Mouse (Mus musculus) intestine, postnatal 0 days (tissue): ENCODE data around the gene Mid1. TPM values are rescaled to one million over a fixed set of nuclear protein-coding genes. Genes with fewer than 3 reads are reported as not detected.
A peak's percentile ranks its signal among the peaks of the same experiment; 100 is the strongest.

ENCODE experiments used
- ATAC-seq: fragments of 200-750 bp; cut with Nextera tagmentation; 2 replicates; pipeline ENCODE4 v1.8.0; 2017; ENCODE audit warnings: mild to moderate bottlenecking, moderate TSS enrichment, moderate library complexity
- H3K27ac ChIP-seq: fragments of 300-500 bp; sonication (generic); 2 replicates; pipeline ENCODE4 v1.5.1; 2014; ENCODE audit warnings: mild to moderate bottlenecking, low read depth, low read length, moderate library complexity
- H3K27me3 ChIP-seq: fragments of 300-500 bp; sonication (generic); replicated peaks from 2 replicates; pipeline ENCODE4 v1.6.1; 2014; ENCODE audit warnings: low read length, mixed read lengths; ENCODE audit not compliant: control insufficient read depth, insufficient read depth
- H3K36me3 ChIP-seq: fragments of 300-500 bp; sonication (generic); 2 replicates; pipeline ENCODE4 v1.6.1; 2014; ENCODE audit warnings: mild to moderate bottlenecking, moderate library complexity; ENCODE audit not compliant: control insufficient read depth, insufficient read depth
- H3K4me1 ChIP-seq: fragments of 300-500 bp; sonication (generic); replicated peaks from 2 replicates; pipeline ENCODE4 v1.6.1; 2014; ENCODE audit warnings: antibody characterized with exemption, low read length, mixed read lengths; ENCODE audit not compliant: control insufficient read depth, insufficient read depth
- H3K4me2 ChIP-seq: fragments of 300-500 bp; sonication (generic); replicated peaks from 2 replicates; pipeline ENCODE4 v1.6.1; 2014; ENCODE audit warnings: low read depth, mild to moderate bottlenecking, moderate library complexity
- H3K4me3 ChIP-seq: fragments of 300-500 bp; sonication (generic); 2 replicates; pipeline ENCODE4 v1.5.1; 2014; ENCODE audit warnings: low read depth, low read length
- H3K9ac ChIP-seq: fragments of 300-500 bp; sonication (generic); 2 replicates; pipeline ENCODE4 v1.6.1; 2014; ENCODE audit warnings: mild to moderate bottlenecking, low read depth, low read length
- H3K9me3 ChIP-seq: fragments of 300-500 bp; sonication (generic); 2 replicates; pipeline ENCODE4 v1.6.1; 2016; ENCODE audit warnings: mixed run types; ENCODE audit not compliant: control insufficient read depth
- CTCF ChIP-seq: sonication (generic); IDR thresholded peaks from 2 replicates; pipeline ENCODE4 v1.5.1; 2016; ENCODE audit warnings: low read depth, mild to moderate bottlenecking, control low read depth, antibody characterized with exemption, moderate library complexity
- WGBS: fragments of 180-500 bp; shearing (Covaris S2); extraction: QIAGEN DNeasy Blood & Tissue Kit; methylation state at CpG from one replicate; pipeline ENCODE4 v1.1.7; 2014; 5-methylcytosine and 5-hydroxymethylcytosine counted together
- polyA plus RNA-seq: library from polyadenylated mRNA; unstranded; fragments of >200 nt; fragmentation: Nextera tagmentation; extraction: Ambion mirVana; gene quantifications from 2 replicates; pipeline ENCODE4 v1.2.1, GENCODE M21; 2015

Mid1 gene
- polyA plus RNA-seq, 1 experiment from 2014 or later = 1.7 TPM

DNA sequence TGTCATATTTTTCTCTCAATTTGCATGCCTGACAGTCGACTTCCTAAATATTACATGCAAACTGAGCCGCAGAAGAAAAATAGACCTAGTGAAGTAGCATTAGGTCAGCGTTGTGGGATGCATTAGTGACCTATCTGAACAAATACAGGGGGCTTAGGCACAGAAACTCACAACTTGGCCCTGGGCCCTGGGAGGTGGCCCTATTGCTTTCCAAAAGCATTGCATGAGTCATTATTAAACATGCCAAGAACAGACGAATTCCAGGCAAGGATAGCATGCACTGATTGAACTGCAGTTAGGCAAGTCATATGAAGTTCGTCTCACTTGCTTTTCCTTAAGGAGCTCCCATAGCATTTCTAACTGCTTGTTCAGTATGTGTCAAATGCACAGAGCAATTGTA, 183.2 kb downstream of the Mid1 start:
- H3K4me3 ChIP-seq = no peak overlapping the region
- no peaks in the 10 kb centered on the region; the same call in 1 of the 2 replicates for H3K27me3 ChIP-seq
- H3K27ac ChIP-seq = no peak overlapping the region
- no peak for TF ChIP-seq CTCF
- no peaks in the 10 kb centered on the region for H3K4me1 ChIP-seq
- no peaks in the 10 kb centered on the region for H3K9me3 ChIP-seq
- no peak overlapping the region for H3K4me2 ChIP-seq
- WGBS = 63% methylated on average over 5 of the region's 5 CpGs
- no peaks in the 10 kb centered on the region for H3K36me3 ChIP-seq
- H3K9ac ChIP-seq = no peak overlapping the region
- ATAC-seq = no peak

DNA sequence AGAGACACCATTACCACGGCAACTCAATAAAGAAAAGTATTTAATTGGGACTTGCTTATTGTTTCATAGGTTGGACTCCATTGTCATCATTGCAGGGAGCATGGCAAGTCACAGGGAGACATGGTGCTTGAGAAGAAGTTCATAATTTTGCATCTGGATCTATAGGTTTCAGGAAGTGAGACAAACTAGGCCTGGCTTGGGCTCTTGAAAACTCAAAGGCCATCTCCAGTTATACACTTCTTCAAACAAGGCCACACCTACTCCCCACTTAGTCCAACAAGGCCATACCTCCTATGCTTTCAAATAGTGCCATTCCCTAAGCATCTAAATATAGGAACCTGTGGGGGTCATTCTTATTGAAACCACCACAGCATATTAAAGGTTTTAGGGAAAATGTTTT, 189.5 kb downstream of the Mid1 start:
- no peak for TF ChIP-seq CTCF
- no peaks in the 10 kb centered on the region for H3K9me3 ChIP-seq
- ATAC-seq = no peak
- no peak overlapping the region for H3K9ac ChIP-seq
- WGBS = 97% methylated on average over 1 of the region's 1 CpGs
- H3K4me3 ChIP-seq = no peak overlapping the region
- H3K4me1 ChIP-seq = no peaks in the 10 kb centered on the region
- no peaks in the 10 kb centered on the region for H3K27me3 ChIP-seq
- H3K4me2 ChIP-seq = no peak overlapping the region
- H3K27ac ChIP-seq = no peak overlapping the region
- no peaks in the 10 kb centered on the region for H3K36me3 ChIP-seq

DNA sequence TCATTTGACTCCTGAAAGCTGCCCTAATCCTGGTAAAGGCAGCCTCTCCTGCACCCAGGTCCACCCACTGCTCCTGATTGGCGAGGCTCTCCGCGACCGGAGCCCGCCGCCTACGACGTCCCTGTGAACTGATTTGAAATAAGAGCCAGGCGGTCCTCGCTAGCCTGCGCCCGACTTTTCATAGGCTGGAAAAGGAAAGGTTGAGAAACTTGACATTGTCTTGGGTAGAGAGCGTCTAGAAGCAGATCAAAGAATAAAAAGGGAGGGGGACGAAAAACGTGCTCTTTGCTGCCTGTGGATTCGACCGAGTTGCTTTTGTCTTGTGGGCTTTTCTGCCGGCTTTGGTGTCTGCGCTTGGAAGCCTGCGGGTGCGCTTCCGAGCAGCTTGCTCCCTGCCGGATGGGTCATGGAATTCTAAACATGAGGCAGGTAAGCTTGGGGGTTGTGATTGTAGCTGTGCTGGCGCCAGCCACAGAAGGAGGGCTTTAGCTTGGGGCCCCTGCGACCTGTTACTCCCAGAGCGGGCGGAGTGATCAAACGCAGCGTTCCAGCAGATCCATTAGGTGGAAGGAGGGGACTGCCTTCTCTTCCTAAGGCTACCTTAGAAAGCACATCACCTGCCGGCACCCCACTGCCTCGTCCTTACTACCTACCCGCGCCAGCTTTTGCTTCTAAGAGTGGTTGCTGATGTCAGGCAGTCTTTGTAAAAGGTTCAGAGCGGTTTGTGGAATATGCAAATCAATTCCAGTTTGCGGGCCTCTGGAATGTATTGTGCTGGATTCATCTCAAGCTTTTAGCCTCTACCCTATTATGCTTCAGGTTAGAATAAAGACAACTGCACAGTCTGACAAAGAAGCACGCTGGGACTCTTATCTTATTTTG, 194.7 kb downstream of the Mid1 start:
- peak overlapping the region; percentile 60 for H3K27ac ChIP-seq
- H3K36me3 ChIP-seq = no peaks in the 10 kb centered on the region
- TF ChIP-seq CTCF = peak; percentile 28; the same call in 1 of the 2 replicates
- peak overlapping the region; percentile 73 for H3K4me2 ChIP-seq
- WGBS = 15% methylated on average over 36 of the region's 36 CpGs
- peak; percentile 83 for ATAC-seq
- H3K27me3 ChIP-seq = no peaks in the 10 kb centered on the region
- no peaks in the 10 kb centered on the region for H3K4me1 ChIP-seq
- peak overlapping the region; percentile 42 for H3K9ac ChIP-seq
- peak overlapping the region; percentile 52 for H3K4me3 ChIP-seq
- H3K9me3 ChIP-seq = no peaks in the 10 kb centered on the region

DNA sequence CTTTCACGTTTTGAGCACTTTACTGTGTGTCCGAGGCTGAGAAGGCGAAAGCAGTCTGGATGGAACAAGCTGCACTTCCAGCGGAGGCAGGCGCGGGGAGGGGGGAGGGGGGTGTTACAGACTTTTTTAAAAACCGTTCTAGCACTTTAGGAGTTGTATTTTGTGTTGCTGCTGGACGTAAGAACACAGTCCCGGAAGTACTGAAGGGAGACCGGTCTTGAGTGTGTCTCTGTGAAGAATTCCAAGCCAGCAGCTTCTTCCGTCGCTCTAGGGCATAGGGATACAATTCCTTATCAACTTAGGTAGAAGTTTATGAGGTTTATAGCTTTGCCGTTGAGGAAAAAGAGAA, 195.3 kb downstream of the Mid1 start:
- no peaks in the 10 kb centered on the region for H3K36me3 ChIP-seq
- TF ChIP-seq CTCF = no peak
- peak overlapping the region; percentile 60 for H3K27ac ChIP-seq
- H3K4me2 ChIP-seq = peak overlapping the region; percentile 73
- H3K27me3 ChIP-seq = no peaks in the 10 kb centered on the region
- peak overlapping the region; percentile 52 for H3K4me3 ChIP-seq
- H3K9ac ChIP-seq = peak overlapping the region; percentile 42
- H3K9me3 ChIP-seq = no peaks in the 10 kb centered on the region
- H3K4me1 ChIP-seq = no peaks in the 10 kb centered on the region
- WGBS = 19% methylated on average over 13 of the region's 13 CpGs
- peak; percentile 28 for ATAC-seq

DNA sequence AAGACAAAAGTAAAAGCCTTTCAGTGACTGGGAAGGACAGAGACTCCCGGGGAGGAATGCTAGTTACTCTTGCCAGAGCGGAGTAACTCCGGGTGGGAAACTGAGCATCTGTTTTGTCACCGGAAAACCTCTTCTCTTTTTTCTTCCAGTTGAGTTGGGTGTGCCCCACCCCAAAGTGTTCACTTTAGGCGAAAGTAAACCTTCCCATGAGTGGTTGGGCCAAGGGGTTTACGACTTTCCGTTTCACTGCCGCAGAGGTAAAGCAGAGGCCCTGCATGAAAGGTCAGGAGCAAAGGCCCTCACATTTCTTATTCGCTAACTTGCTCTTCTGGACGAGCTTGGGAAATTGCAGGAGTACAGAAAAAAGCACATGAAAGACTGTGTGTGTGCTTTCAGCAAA, 195.8 kb downstream of the Mid1 start:
- Histone ChIP-seq H3K27me3 (no peaks in the 10 kb centered on the region), H3K4me2 (peak overlapping the region; percentile 73), H3K27ac (peak overlapping the region; percentile 60), H3K9me3 (no peaks in the 10 kb centered on the region), H3K36me3 (no peaks in the 10 kb centered on the region), H3K9ac (peak overlapping the region; percentile 42; the same call in 1 of the 2 replicates), H3K4me3 (peak overlapping the region; percentile 52), H3K4me1 (no peaks in the 10 kb centered on the region)
- 19% methylated on average over 10 of the region's 10 CpGs for WGBS
- no peak for TF ChIP-seq CTCF
- peak; percentile 65 for ATAC-seq

DNA sequence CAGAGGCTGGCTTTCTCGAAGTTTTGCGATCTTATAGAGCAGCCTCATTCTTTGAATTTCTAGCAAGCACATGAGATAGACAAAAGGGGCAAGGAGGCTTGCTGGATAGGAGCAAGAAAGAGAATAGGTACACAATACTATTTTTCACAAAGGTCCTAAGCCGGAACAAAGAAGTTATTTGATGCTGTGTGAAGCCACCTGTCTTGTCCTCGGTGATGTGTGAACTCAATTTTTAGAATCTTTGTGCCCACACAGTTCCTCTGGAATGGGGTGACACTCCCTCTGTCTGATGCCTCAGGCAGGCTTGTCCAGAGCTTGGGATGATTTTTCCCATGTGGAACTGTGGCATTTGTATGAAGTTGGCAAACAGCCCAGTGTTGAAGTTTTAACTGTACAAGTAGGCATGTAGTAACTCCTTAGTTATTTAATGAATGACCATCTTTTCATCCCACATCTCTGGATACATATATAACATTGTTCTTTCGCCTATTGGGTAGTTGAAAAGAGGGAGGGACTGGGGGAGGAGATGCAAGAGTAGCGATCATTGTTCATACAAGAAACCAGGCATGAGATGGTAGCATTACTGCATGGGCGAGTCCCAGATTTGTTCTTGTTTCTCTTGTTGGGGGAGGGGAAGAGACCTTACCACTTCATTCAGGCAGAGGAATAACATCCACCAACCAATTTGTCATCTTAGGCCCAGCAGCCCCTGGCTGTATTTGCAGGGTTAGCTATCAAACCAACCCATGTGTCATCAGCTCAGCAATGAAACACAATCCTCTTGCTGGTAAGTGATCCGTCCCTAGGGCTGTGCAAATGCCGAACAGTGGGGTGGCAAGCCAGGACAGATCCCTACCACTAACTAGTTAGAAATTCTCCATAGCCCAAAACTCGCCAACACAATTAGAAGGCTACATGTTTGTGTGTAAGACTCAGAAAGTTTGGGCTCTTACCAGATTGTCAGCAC, 196.5 kb downstream of the Mid1 start:
- ATAC-seq = no peak
- 59% methylated on average over 10 of the region's 10 CpGs for WGBS

More for the DNA sequence above, 196.5 kb downstream of the Mid1 start:
- Histone ChIP-seq H3K4me1 (no peaks in the 10 kb centered on the region), H3K9me3 (no peaks in the 10 kb centered on the region), H3K4me2 (peak overlapping the region; percentile 73), H3K4me3 (peak overlapping the region; percentile 52), H3K27me3 (no peaks in the 10 kb centered on the region), H3K36me3 (no peaks in the 10 kb centered on the region), H3K27ac (no peak overlapping the region), H3K9ac (no peak overlapping the region)
- TF ChIP-seq CTCF = no peak
